Mouse (Mus musculus) cerebellum, adult 9-11 months (tissue): ENCODE results near the gene Reg4.

Experiments used
- DNase-seq: peaks from one replicate; pipeline ENCODE4 v3.0.0; 2022

The Reg4 gene

DNA sequence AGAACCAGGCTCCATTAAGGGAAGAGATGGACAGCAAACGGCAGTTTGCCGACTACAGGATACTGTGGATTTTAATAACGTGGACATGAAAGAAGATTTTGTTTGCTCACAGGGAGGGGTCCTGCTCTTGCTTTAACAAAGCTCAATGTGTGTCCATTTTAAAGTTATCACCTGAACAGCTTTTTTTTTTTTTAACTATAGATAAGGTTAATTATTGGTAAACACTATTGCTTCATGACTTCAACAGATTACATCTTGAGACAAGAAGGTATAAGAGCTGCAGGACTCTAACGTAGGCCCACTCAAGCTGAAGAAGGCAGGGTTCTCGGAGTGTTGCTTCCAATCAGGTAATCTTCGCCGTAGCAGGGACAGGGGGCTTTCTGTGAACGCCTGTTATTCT lies at the start of gene Reg4:
TSS of gene Reg4 (plus strand) at position 301 of the 400 bp plus-strand sequence.
- no peak for DNase-seq

- DNase-seq: no peak
Observed at GRCm38 (mm10) chr3:98178340-98178739, 43.6 kb upstream of the Reg4 start.

GRCm38 (mm10) chr3:98180805-98181204 lies 41.2 kb upstream of the Reg4 start:
- DNase-seq: no peak

GRCm38 (mm10) chr3:98185163-98185714 lies 36.7 kb upstream of the Reg4 start:
- DNase-seq: no peak

- DNase-seq: no peak
Observed at GRCm38 (mm10) chr3:98187777-98188176, 34.2 kb upstream of the Reg4 start.

GRCm38 (mm10) chr3:98197711-98198532 lies 24.0 kb upstream of the Reg4 start:
- DNase-seq: peak; percentile 14

DNA sequence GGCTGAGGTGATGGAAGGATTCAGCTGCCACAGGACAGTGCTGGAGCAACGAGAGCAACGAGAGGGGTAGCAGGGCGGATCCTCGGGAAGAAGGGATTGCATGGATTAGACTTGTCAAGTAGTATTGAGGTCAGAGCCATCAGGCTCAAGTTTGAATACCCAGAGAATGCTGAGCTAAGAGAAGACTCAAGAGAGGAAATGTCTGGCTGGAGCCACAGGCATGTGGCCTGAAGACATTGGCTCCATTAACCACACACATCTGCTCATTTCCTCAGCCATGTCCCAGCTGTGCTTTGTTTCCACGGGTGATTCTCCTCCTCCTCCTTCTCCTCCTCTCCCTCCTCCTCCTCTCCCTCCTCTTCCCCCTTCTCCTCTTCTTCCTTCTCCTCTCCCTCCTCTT lies 22.2 kb upstream of the Reg4 start:
- no peak for DNase-seq

DNA sequence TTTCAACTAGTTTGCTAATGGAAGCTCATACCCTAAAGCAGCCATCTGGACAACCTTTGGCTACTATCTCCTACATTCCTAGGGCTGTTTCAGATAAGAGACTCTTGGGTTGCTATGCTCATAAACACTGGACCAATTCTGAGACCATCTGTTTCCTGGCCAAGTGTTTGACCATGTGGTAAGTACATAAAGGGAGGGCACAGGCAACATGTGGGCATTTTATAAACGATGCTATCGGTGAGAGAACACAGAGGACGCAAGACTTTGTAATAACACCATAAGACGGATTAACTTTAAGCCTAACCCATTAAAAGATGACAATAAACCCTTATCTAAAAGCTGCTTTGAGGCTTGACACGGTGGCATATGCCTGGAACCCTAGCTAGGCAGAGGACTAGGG lies 18.7 kb upstream of the Reg4 start:
- DNase-seq: no peak

DNA sequence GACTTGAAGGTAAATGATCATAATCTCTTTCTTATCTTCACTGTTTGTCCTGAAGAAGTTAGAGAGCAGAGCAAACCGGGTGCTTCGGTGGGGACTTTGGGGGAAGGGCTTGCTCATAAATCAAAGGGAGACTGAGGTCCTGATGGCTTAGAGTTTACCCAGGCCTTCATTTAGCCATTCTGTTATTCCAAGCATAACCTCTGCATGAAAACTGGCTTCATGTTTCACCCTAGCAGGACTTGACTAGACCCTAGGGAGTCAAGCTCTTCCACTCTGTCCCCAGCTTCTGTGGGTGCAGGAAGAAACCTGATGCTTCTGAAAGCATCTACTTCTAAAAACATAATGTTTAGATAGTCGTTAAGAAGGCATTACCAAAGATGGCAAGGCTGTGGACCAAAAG lies 15.0 kb upstream of the Reg4 start:
- no peak for DNase-seq

- no peak for DNase-seq
Observed at GRCm38 (mm10) chr3:98209161-98209560, 12.8 kb upstream of the Reg4 start.

GRCm38 (mm10) chr3:98210860-98211259 lies 11.1 kb upstream of the Reg4 start:
- DNase-seq: no peak

GRCm38 (mm10) chr3:98211301-98212081 lies 10.5 kb upstream of the Reg4 start:
- DNase-seq: no peak

GRCm38 (mm10) chr3:98216296-98216695 lies 5.7 kb upstream of the Reg4 start:
- no peak for DNase-seq

- DNase-seq: no peak
Observed at GRCm38 (mm10) chr3:98223263-98223662, 1.3 kb downstream of the Reg4 start.

DNA sequence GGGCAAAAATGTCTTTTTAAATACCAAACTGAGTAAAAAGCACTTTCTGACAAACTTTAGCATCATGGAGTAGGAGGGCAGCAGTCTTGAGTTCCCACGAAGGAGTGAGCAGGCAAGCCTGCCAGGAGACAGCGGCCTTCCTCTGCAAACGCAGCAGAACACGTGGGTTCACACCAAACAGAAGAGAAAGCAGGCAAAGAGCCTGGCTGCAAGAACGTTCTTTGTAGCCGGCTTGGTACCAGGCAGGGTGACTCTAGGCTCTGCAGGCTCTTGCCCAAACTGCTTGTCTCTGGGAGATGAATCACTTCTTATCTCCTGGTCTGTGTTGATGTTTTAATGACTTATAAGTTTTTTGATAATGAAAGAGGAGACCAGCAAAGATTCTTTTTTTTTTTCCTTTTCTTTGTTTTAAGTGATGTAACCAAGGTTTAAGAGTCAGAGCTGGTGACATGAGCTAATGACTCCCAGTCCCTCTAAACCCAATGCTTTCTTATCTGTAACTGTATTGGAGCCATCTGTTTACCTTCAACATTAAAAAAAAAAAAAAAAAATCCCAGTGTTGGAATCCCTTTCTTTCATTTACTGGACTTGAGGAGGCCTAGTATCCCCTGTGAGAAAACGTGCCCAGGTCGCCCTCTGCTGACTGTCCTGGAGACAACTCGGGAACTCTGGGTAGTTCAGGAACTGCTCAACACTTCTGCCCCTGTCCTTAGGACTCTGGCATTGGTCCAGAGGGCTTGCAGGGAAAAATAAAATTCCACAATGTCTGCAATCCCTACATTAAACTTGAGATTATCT lies 2.0 kb downstream of the Reg4 start:
- peak; percentile 24 for DNase-seq

DNA sequence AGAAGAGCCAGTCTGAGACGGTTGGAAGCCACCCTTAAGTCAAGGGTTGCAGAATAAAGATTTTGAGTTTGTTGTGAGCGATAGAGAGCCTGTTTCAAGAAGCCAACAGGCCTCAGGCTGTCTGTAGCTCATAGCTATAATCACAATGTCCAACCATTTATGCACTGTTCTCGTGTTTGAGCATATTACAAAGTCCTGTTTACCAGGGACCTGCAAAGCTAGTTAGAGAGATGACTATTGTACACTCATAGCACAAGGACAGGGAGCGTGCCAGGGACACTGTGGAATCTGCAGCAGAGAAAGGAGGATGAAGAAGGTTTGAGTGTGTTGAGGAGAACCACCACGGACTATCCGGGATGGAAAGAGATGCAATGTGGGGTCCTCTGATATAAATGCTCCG lies 3.0 kb downstream of the Reg4 start:
- no peak for DNase-seq

- no peak for DNase-seq
Observed at GRCm38 (mm10) chr3:98225746-98226145, 3.8 kb downstream of the Reg4 start.

DNA sequence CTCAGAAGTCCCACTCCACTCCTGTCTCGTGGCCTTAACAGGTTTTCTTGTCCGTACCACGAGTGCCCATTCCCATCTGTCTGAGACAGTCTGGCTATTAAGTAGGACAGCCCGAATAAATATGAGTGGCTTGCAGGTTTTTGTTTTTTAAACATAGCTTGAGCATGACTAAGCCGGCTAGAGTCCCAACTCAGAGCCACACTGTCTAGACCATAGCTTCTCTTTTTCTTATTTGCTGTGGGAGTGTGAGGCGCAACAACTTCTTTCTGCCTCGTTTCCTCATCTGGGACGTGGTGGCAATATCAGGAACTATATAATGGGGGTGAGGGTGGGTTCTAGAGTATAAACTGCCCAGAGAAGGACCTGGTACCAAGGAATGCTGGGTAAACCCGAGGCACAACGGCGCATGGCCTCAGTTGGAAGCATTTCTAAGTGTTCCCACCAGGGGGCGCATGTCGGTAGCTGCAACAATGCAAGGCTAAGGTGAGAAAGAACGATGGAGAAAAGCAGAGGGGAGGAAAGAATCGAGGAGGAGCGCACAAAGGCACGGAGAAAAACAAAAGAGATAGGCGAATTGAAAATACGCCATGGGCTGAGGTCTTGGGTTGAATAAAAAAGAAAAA lies 5.1 kb downstream of the Reg4 start:
- DNase-seq: peak; percentile 32

GRCm38 (mm10) chr3:98227763-98228162 lies 5.8 kb downstream of the Reg4 start:
- no peak for DNase-seq

GRCm38 (mm10) chr3:98229943-98230342 lies 8.0 kb downstream of the Reg4 start:
- DNase-seq: no peak

GRCm38 (mm10) chr3:98233504-98233903 lies 11.5 kb downstream of the Reg4 start:
- DNase-seq: no peak

- DNase-seq: no peak
Observed at GRCm38 (mm10) chr3:98236266-98236665, 14.3 kb downstream of the Reg4 start.

DNA sequence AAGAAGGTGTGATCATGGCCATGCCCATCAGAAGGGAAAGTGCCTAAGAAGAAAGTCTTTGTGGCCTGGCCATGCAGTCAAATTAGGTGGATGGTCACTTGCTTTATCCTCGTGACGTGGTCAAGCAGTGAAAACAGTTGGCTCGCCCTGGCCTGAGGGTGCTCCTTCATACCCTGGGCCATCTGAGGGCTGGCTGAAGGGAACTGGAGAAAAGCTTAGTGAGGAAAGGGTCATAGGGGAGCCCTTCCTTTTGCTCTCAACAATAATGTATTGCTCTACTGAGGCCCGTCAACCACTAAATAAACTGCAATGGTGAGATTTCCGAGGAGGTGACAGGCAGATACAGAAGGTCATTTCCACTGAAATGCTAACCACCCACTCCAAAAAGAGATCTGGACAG lies 15.3 kb downstream of the Reg4 start:
- no peak for DNase-seq
